Mouse (Mus musculus) kidney, postnatal 0 days (tissue): ENCODE results near the gene Gramd1b. TPM values are rescaled to one million over a fixed set of nuclear protein-coding genes. Genes with fewer than 3 reads are reported as not detected.

Experiments
- ATAC-seq: fragments of 200-750 bp; cut with Nextera tagmentation; replicated peaks from 2 replicates; pipeline ENCODE4 v1.8.0; 2017; ENCODE audit warnings: low read depth, moderate number of reproducible peaks, moderate TSS enrichment, moderate library complexity; ENCODE audit not compliant: low FRiP score
- DNase-seq: peaks from one replicate; pipeline ENCODE4 v3.0.0-alpha.2; 2016; ENCODE audit warnings: low spot score
- H3K27ac ChIP-seq: fragments of 300-500 bp; sonication (generic); 2 replicates; pipeline ENCODE4 v1.5.1; 2014; ENCODE audit warnings: mild to moderate bottlenecking
- H3K27me3 ChIP-seq: fragments of 300-500 bp; sonication (generic); 2 replicates; pipeline ENCODE4 v1.6.1; 2014; ENCODE audit warnings: low read length, mixed read lengths; ENCODE audit not compliant: insufficient read depth
- H3K36me3 ChIP-seq: fragments of 300-500 bp; sonication (generic); 2 replicates; pipeline ENCODE4 v1.6.1; 2014; ENCODE audit warnings: low read length, mixed read lengths; ENCODE audit not compliant: insufficient read depth
- H3K4me1 ChIP-seq: fragments of 300-500 bp; sonication (generic); replicated peaks from 2 replicates; pipeline ENCODE4 v1.6.1; 2014; ENCODE audit warnings: antibody characterized with exemption, low read length, mixed read lengths; ENCODE audit not compliant: insufficient read depth
- H3K4me2 ChIP-seq: fragments of 300-500 bp; sonication (generic); 2 replicates; pipeline ENCODE4 v1.6.1; 2014; ENCODE audit warnings: mild to moderate bottlenecking, low read length, moderate library complexity, mixed read lengths
- H3K4me3 ChIP-seq: fragments of 300-500 bp; sonication (generic); replicated peaks from 2 replicates; pipeline ENCODE4 v1.5.1; 2014; ENCODE audit warnings: low read depth, low read length
- H3K9ac ChIP-seq: fragments of 300-500 bp; sonication (generic); 2 replicates; pipeline ENCODE4 v1.6.1; 2014; ENCODE audit warnings: low read depth, low read length
- H3K9me3 ChIP-seq: fragments of 300-500 bp; sonication (generic); replicated peaks from 2 replicates; pipeline ENCODE4 v1.6.1; 2016; ENCODE audit warnings: low read length, inconsistent platforms, mixed read lengths
- CTCF ChIP-seq: IDR thresholded peaks from 2 replicates; pipeline ENCODE4 v1.5.1; 2016; ENCODE audit warnings: antibody characterized with exemption, low read depth, mild to moderate bottlenecking, moderate library complexity
- WGBS: fragments of 180-500 bp; shearing (Covaris S2); extraction: QIAGEN DNeasy Blood & Tissue Kit; methylation state at CpG from one replicate; pipeline ENCODE4 v1.1.7; 2014; 5-methylcytosine and 5-hydroxymethylcytosine counted together
- polyA plus RNA-seq: library from polyadenylated mRNA; unstranded; fragments of >200 nt; fragmentation: Nextera tagmentation; extraction: Ambion mirVana; gene quantifications from 2 replicates; pipeline ENCODE4 v1.2.1, GENCODE M21; 2015

The Gramd1b gene
- polyA plus RNA-seq, 1 experiment from 2014 or later, result 9.0 TPM

DNA sequence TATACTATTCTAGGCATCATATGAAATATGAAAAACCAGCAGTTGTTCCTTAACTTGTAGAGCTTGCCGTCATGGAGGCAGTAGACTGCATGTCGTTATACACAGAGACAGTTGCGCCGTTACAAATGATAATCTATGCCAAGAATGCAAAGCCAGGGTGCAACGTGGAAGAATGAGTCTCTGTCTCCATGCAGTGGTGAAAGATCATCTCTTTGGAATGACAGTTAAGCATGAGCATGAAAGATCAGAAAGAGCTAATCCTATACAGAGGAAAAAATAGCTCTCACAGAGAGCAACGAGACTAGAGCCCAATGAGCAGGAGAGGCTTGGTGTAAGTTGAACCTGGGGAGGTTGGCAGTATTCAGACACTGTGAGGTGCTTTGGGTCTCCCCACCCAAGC, 284.5 kb downstream of the Gramd1b start:
- no peak for TF ChIP-seq CTCF
- Histone ChIP-seq H3K4me2 (no peak overlapping the region), H3K27me3 (no peaks in the 10 kb centered on the region), H3K4me3 (no peak overlapping the region), H3K27ac (no peak overlapping the region), H3K4me1 (no peaks in the 10 kb centered on the region), H3K9ac (no peak overlapping the region), H3K9me3 (no peaks in the 10 kb centered on the region), H3K36me3 (no peaks in the 10 kb centered on the region)
- ATAC-seq (no peak), DNase-seq (no peak)
- 83% methylated on average over 6 of the region's 6 CpGs for whole genome bisulfite sequencing

DNA sequence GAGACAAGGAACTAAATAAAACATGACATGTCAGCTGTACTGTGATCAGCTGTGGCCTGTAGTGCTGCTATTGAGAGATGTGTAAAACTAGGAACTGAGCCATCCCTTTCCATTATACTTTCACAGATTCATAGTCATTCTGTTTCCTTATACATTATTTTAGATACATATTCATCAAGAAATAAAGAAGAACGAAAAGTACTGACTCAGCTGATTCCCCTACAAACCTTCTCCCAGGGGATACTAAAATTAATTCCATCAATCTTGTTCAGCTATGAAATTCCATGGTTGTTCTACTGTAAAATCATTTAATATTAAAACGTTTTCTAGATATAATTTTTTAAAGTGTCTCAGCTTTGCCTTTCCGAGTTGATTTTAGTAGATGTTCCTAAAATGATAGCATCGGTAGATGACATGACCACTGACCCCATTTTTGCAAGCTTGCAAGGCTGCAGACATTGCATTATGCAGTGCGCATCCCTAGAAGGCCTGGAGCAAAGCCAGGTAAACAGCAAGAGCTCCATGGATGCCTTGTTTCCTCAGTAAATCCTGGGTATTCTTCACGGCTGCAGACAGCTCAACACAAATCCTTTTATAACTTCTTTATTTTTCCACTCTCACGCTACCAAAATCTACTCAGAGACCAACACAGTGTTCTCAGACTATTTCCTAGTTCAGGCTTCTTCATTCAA, 285.1 kb downstream of the Gramd1b start:
- no peak overlapping the region for H3K27ac ChIP-seq
- WGBS, result 77% methylated on average over 7 of the region's 7 CpGs
- no peak for TF ChIP-seq CTCF
- no peaks in the 10 kb centered on the region for H3K9me3 ChIP-seq
- no peak overlapping the region for H3K4me3 ChIP-seq
- no peak overlapping the region for H3K4me2 ChIP-seq
- H3K36me3 ChIP-seq, result no peaks in the 10 kb centered on the region
- H3K27me3 ChIP-seq, result no peaks in the 10 kb centered on the region
- ATAC-seq (no peak), DNase-seq (no peak)
- H3K9ac ChIP-seq, result no peak overlapping the region
- no peaks in the 10 kb centered on the region for H3K4me1 ChIP-seq

DNA sequence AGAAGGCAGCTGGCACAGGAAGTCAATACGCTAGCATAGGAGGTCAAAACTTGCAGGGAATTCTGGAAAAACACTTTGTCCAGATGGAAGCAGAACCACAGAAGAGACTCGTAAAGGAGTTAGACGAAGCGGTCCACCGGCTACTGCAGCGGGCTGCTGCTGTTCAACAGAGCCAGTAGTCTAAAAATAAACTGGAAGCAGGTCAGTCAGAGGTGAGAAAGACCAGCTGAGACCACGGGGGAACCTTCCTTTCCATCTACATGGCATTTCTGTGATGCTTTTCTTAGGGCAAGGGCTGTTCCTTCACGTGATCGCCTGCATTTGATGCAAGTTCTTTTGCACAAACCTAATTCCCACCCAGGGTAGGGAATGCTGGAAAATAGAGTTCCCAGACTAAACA, 285.7 kb downstream of the Gramd1b start:
- no peaks in the 10 kb centered on the region for H3K27me3 ChIP-seq
- H3K4me3 ChIP-seq, result no peak overlapping the region
- ATAC-seq, result no peak
- H3K9me3 ChIP-seq, result no peaks in the 10 kb centered on the region
- no peak for TF ChIP-seq CTCF
- H3K9ac ChIP-seq, result no peak overlapping the region
- H3K36me3 ChIP-seq, result no peaks in the 10 kb centered on the region
- H3K27ac ChIP-seq, result no peak overlapping the region
- no peaks in the 10 kb centered on the region for H3K4me1 ChIP-seq
- no peak for DNase-seq
- WGBS, result 42% methylated on average over 9 of the region's 9 CpGs
- H3K4me2 ChIP-seq, result no peak overlapping the region

Other genes starting within 250 kb of the Gramd1b start
- gene Gm21915, start 139.2 kb upstream of the Gramd1b start, polyA plus RNA-seq, result not detected in 2 replicates
- 23.6 and 26.2 TPM in 2 replicates for gene Clmp, start 154.6 kb upstream of the Gramd1b start, polyA plus RNA-seq